Mouse (Mus musculus): ENCODE results near the gene D17H6S53E.

DNA sequence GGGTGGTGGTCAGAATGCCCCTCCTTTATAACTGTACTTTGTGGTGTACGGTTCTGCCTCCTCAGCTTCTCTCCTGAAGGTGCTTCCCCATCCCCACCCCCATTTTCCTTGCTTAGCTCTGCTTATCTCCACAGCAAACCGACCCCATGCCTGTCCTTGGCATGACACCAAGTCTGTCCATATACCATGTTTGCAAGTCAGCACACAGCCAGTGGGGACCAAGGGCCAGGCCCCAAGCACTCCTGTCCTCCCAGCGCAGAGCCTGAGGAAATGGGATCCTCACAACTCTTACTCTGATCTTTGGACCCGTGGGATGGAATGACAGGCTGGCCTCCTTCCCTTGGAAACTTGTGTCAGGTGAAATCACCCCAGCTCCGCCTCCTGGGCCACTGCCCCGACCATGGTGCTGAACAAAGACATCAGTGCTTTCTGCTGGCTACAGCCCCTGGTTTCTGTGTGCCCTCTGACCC is 22.9 kb upstream of the D17H6S53E start:
- TF ChIP-seq POLR2A (IDR thresholded peaks at IDR 0.05; ENCODE audit: control insufficient read depth, low read depth, low read length) (no peak), CTCF (IDR thresholded peaks at IDR 0.05; ENCODE audit: control insufficient read depth, insufficient read depth, insufficient replicate concordance, low read depth, low read length) (no peak)

All from testis, adult 2 months (tissue).